ENCODE assay signal across 9 mouse cellular contexts in genomic region chr9:62470398-62470797, GRCm38 (mm10).
DNase-seq lines count a peak whose midpoint lies in the region; ATAC-seq and TF ChIP-seq lines count a peak whose summit lies in the region.
"Had no signal": no experiment of that assay in that cellular context is flagged by ENCODE, and none has a peak within 500 bp of the region (broad histone marks: within the 10 kb centered on the region; RNA-seq: fewer than 3 reads in every experiment).

No protein-coding gene starts in this region.

- no peaks in the 10 kb centered on the region for H3K4me1 ChIP-seq in bone marrow macrophage, adult 2 months (ENCODE audit: control insufficient read depth, insufficient read depth, low read length)
- peaks cover 5% of the 10 kb centered on the region; the same call in 1 of the 2 replicates for H3K4me1 ChIP-seq in heart, embryonic 15.5 days (replicated peaks)
- H3K4me1 ChIP-seq in kidney, postnatal 0 days (replicated peaks; ENCODE audit: insufficient read depth, low read length): no peaks in the 10 kb centered on the region
- H3K4me1 ChIP-seq in thymus, adult 2 months (replicated peaks; ENCODE audit: control insufficient read depth, insufficient read depth, low read length): no peaks in the 10 kb centered on the region

- no peak for TF ChIP-seq POLR2A in bone marrow macrophage, adult 2 months (IDR thresholded peaks at IDR 0.05; ENCODE audit: borderline replicate concordance, low read depth, low read length)
- no peak for TF ChIP-seq POLR2A in thymus, adult 2 months (IDR thresholded peaks at IDR 0.05; ENCODE audit: control insufficient read depth, extremely low read depth, insufficient read depth, low read length, poor library complexity)

- no peak overlapping the region for H3K27ac ChIP-seq in bone marrow macrophage, adult 2 months (ENCODE audit: insufficient read depth, low read depth, low read length)
- H3K27ac ChIP-seq in heart, embryonic 15.5 days: no peak overlapping the region
- no peak overlapping the region for H3K27ac ChIP-seq in kidney, postnatal 0 days
- H3K27ac ChIP-seq in thymus, adult 2 months (ENCODE audit: control insufficient read depth, insufficient read depth, low read length): no peak overlapping the region
- H3K27ac ChIP-seq: embryonic facial prominence, embryonic 13.5 days had no signal

- H3K9ac ChIP-seq in heart, embryonic 15.5 days: no peak overlapping the region
- no peak overlapping the region for H3K9ac ChIP-seq in kidney, postnatal 0 days (ENCODE audit: low read depth, low read length)
- H3K9ac ChIP-seq: embryonic facial prominence, embryonic 13.5 days had no signal

- no peak overlapping the region for H3K4me3 ChIP-seq in bone marrow macrophage, adult 2 months (ENCODE audit: insufficient read depth, low read length)
- no peak overlapping the region for H3K4me3 ChIP-seq in heart, embryonic 15.5 days
- no peak overlapping the region for H3K4me3 ChIP-seq in kidney, postnatal 0 days (replicated peaks; ENCODE audit: low read depth, low read length)
- no peak overlapping the region for H3K4me3 ChIP-seq in thymus, adult 2 months (ENCODE audit: control insufficient read depth, insufficient read depth, low read length)
- H3K4me3 ChIP-seq: embryonic facial prominence, embryonic 13.5 days had no signal

- H3K4me2 ChIP-seq in heart, embryonic 15.5 days: no peak overlapping the region
- H3K4me2 ChIP-seq in kidney, postnatal 0 days (ENCODE audit: low read length): no peak overlapping the region
- H3K4me2 ChIP-seq: embryonic facial prominence, embryonic 13.5 days had no signal

- TF ChIP-seq CTCF in bone marrow macrophage, adult 2 months (IDR thresholded peaks at IDR 0.05; ENCODE audit: low read depth, low read length): peak; percentile 64
- peak; percentile 98 for TF ChIP-seq CTCF in kidney, postnatal 0 days (IDR thresholded peaks at IDR 0.05; ENCODE audit: low read depth)
- peak; percentile 89; the same call in 1 of the 2 replicates for TF ChIP-seq CTCF in thymus, adult 2 months (IDR thresholded peaks at IDR 0.05; ENCODE audit: borderline replicate concordance, control insufficient read depth, extremely low read depth, insufficient read depth, low read length, poor library complexity)

- WGBS in heart, embryonic 15.5 days: 4% methylated on average over 1 of the region's 1 CpGs
- WGBS in kidney, postnatal 0 days: 10% methylated on average over 1 of the region's 1 CpGs
- 17% methylated on average over 1 of the region's 1 CpGs for WGBS in thymus, adult 2 months

- no peaks in the 10 kb centered on the region for H3K27me3 ChIP-seq in heart, embryonic 15.5 days
- no peaks in the 10 kb centered on the region for H3K27me3 ChIP-seq in kidney, postnatal 0 days (ENCODE audit: insufficient read depth, low read length)
- no peaks in the 10 kb centered on the region for H3K27me3 ChIP-seq in thymus, adult 2 months (ENCODE audit: control insufficient read depth, insufficient read depth, low read length)
- H3K27me3 ChIP-seq: embryonic facial prominence, embryonic 13.5 days had no signal

- no peaks in the 10 kb centered on the region for H3K9me3 ChIP-seq in heart, embryonic 15.5 days (replicated peaks)
- no peaks in the 10 kb centered on the region for H3K9me3 ChIP-seq in kidney, postnatal 0 days (replicated peaks; ENCODE audit: low read length)
- H3K9me3 ChIP-seq: embryonic facial prominence, embryonic 13.5 days had no signal

- ATAC-seq in CD4-positive, CD25-positive, alpha-beta regulatory T cell, adult 4 months: peak; percentile 47
- ATAC-seq in erythroid progenitor cell, adult 5-6 weeks (replicated peaks; ENCODE audit: low FRiP score, poor library complexity, severe bottlenecking): peak; percentile 70; the same call in 1 of the 2 replicates
- ATAC-seq in heart, embryonic 15.5 days (replicated peaks; ENCODE audit: insufficient number of reproducible peaks, insufficient read depth, low FRiP score, low read depth): 0 out of 2 replicates have a peak, but pooled peaks have one; percentile 23
- ATAC-seq in kidney, postnatal 0 days (replicated peaks; ENCODE audit: low FRiP score, low read depth): peak; percentile 48; the same call in 1 of the 2 replicates

- DNase-seq in kidney, postnatal 0 days (ENCODE audit: low spot score): peak; percentile 87
- peak; percentile 81 to 88 for DNase-seq in lung, adult 18-20 months
- DNase-seq in ovary, adult 18-20 months (ENCODE audit: low spot score): peak; percentile 35
- peak; percentile 86 for DNase-seq in thymus, adult 2 months

- no peaks in the 10 kb centered on the region for H3K36me3 ChIP-seq in heart, embryonic 15.5 days
- H3K36me3 ChIP-seq in kidney, postnatal 0 days (ENCODE audit: insufficient read depth, low read length): no peaks in the 10 kb centered on the region
- H3K36me3 ChIP-seq in thymus, adult 2 months (ENCODE audit: control insufficient read depth, insufficient read depth, low read length): no peaks in the 10 kb centered on the region
- H3K36me3 ChIP-seq: embryonic facial prominence, embryonic 13.5 days had no signal

Comparison
In these comparisons a context has a peak if more than half of its experiments do, and no peak if none do; other contexts are left out.
1. DNase-seq: peak in every context shown above with its lines; median percentile 87 in kidney, postnatal 0 days; 86 in thymus, adult 2 months; 84 in lung, adult 18-20 months; 35 in ovary, adult 18-20 months.